8 mouse cellular contexts compared by ENCODE assay signal in genomic region chr9:61753795-61754194, GRCm38 (mm10).
DNase-seq lines count a peak whose midpoint lies in the region; ATAC-seq and TF ChIP-seq lines count a peak whose summit lies in the region.

No protein-coding gene starts in this region.

- 39% methylated on average over 10 of the region's 10 CpGs for whole genome bisulfite sequencing in cerebellum, adult 2 months
- WGBS in neural tube, embryonic 13.5 days: 37% methylated on average over 10 of the region's 10 CpGs
- 30% methylated on average over 10 of the region's 10 CpGs for WGBS in limb, embryonic 13.5 days

- no peak for TF ChIP-seq CTCF in cerebellum, adult 2 months (IDR thresholded peaks at IDR 0.05; ENCODE audit: borderline replicate concordance, insufficient read depth, low read depth, low read length)

- H3K36me3 ChIP-seq in neural tube, embryonic 13.5 days: no peaks in the 10 kb centered on the region
- H3K36me3 ChIP-seq in limb, embryonic 13.5 days: no peaks in the 10 kb centered on the region

- no peak for ATAC-seq in neural tube, embryonic 13.5 days (ENCODE audit: low read depth)
- ATAC-seq in limb, embryonic 13.5 days (ENCODE audit: low FRiP score, low read depth): no peak

- no peaks in the 10 kb centered on the region for H3K9me3 ChIP-seq in neural tube, embryonic 13.5 days
- no peaks in the 10 kb centered on the region for H3K9me3 ChIP-seq in limb, embryonic 13.5 days

- peak overlapping the region; percentile 13; the same call in 1 of the 2 replicates for H3K9ac ChIP-seq in neural tube, embryonic 13.5 days
- H3K9ac ChIP-seq in limb, embryonic 13.5 days: 0 out of 2 replicates have a peak overlapping the region, but pooled peaks have one; percentile 25

- no peak overlapping the region for H3K4me3 ChIP-seq in cerebellum, adult 2 months (replicated peaks; ENCODE audit: insufficient read depth, low read depth, low read length)
- no peak overlapping the region for H3K4me3 ChIP-seq in neural tube, embryonic 13.5 days
- H3K4me3 ChIP-seq in limb, embryonic 13.5 days: no peak overlapping the region

- TF ChIP-seq POLR2A in cerebellum, adult 2 months (IDR thresholded peaks at IDR 0.05; ENCODE audit: borderline replicate concordance, insufficient read depth, low read length): no peak

- DNase-seq in cerebellum, adult 2 months: peak; percentile 31 to 37
- DNase-seq in cerebellum, adult 18-20 months: no peak
- DNase-seq in neural tube, embryonic 10.5 days (ENCODE audit: extremely low spot score, low spot score): no peak
- DNase-seq in frontal cortex, postnatal 10 days (ENCODE audit: low spot score in 2 of 2): peak; percentile 48 to 82
- no peak for DNase-seq in embryo, embryonic 9.5 days (ENCODE audit: extremely low spot score)
- DNase-seq in cerebellum, adult 11-12 months: no peak

- H3K27ac ChIP-seq in cerebellum, adult 2 months (ENCODE audit: insufficient read depth, low read length): no peak overlapping the region
- H3K27ac ChIP-seq in neural tube, embryonic 13.5 days (replicated peaks): no peak overlapping the region
- H3K27ac ChIP-seq in limb, embryonic 13.5 days: no peak overlapping the region

- no peaks in the 10 kb centered on the region for H3K27me3 ChIP-seq in cerebellum, adult 2 months (ENCODE audit: control insufficient read depth, insufficient read depth, low read length)
- H3K27me3 ChIP-seq in neural tube, embryonic 13.5 days: no peaks in the 10 kb centered on the region
- no peaks in the 10 kb centered on the region for H3K27me3 ChIP-seq in limb, embryonic 13.5 days

- H3K4me1 ChIP-seq in cerebellum, adult 2 months (ENCODE audit: control insufficient read depth, insufficient read depth, low read length): peaks cover 4% of the 10 kb centered on the region
- H3K4me1 ChIP-seq in neural tube, embryonic 13.5 days (replicated peaks): peaks cover 38% of the 10 kb centered on the region
- peaks cover 23% of the 10 kb centered on the region for H3K4me1 ChIP-seq in limb, embryonic 13.5 days

- peak overlapping the region; percentile 3; the same call in 1 of the 2 replicates for H3K4me2 ChIP-seq in neural tube, embryonic 13.5 days
- peak overlapping the region; percentile 31 for H3K4me2 ChIP-seq in limb, embryonic 13.5 days (replicated peaks)

Comparison
In these comparisons a context has a peak if more than half of its experiments do, and no peak if none do; other contexts are left out.
1. DNase-seq: peak in cerebellum, adult 2 months (2 of 2) and frontal cortex, postnatal 10 days (2 of 2); none in cerebellum, adult 18-20 months (0 of 2), neural tube, embryonic 10.5 days (single experiment), embryo, embryonic 9.5 days (single experiment) and cerebellum, adult 11-12 months (single experiment).